Mouse (Mus musculus) common myeloid progenitor, adult 5-6 weeks (primary cell): Measurements from ENCODE around the gene Samd1. TPM values are rescaled to one million over a fixed set of nuclear protein-coding genes. Genes with fewer than 3 reads are reported as not detected.

Experiments used
- ATAC-seq: replicated peaks from 2 replicates; pipeline ENCODE4 v1.8.0; 2016; ENCODE audit warnings: low read depth, mild to moderate bottlenecking, moderate TSS enrichment, inconsistent platforms; ENCODE audit not compliant: poor library complexity, severe bottlenecking
- total RNA-seq: library from RNA; stranded (forward); fragments of 200-1000, 187-1606 nt; gene quantifications from 2 replicates; pipeline ENCODE4 v1.2.3, GENCODE M21; 2017

The Samd1 gene
- total RNA-seq, 1 experiment from 2014 or later, result 42.2 TPM

GRCm38 (mm10) chr8:84009876-84010275 is 12.4 kb downstream of the Samd1 start:
- ATAC-seq, result peak; percentile 75

GRCm38 (mm10) chr8:84010625-84011611 is 13.4 kb downstream of the Samd1 start:
- ATAC-seq, result peak; percentile 27; the same call in 1 of the 2 replicates

GRCm38 (mm10) chr8:84011705-84012498 is 14.4 kb downstream of the Samd1 start, which contains the start of gene 2210011C24Rik:
TSS of gene 2210011C24Rik (minus strand) at chr8:84012171.
- ATAC-seq, result peak; percentile 27; the same call in 1 of the 2 replicates

GRCm38 (mm10) chr8:84012499-84013165 is 15.2 kb downstream of the Samd1 start:
- peak; percentile 11; the same call in 1 of the 2 replicates for ATAC-seq

- ATAC-seq, result no peak
These were observed 18.4 kb downstream of the Samd1 start for GRCm38 (mm10) chr8:84015833-84016232.

GRCm38 (mm10) chr8:84019738-84020137 is 22.3 kb downstream of the Samd1 start:
- 0 out of 2 replicates have a peak, but pooled peaks have one; percentile 12 for ATAC-seq

- no peak for ATAC-seq
These were observed 23.6 kb downstream of the Samd1 start, which contains the start of gene Palm3 for GRCm38 (mm10) chr8:84021096-84021495. TSS of gene Palm3 (plus strand) at chr8:84021471.

GRCm38 (mm10) chr8:84021569-84021968 is 24.1 kb downstream of the Samd1 start:
- no peak for ATAC-seq

- no peak for ATAC-seq
These were observed 25.6 kb downstream of the Samd1 start for GRCm38 (mm10) chr8:84023085-84023484.

GRCm38 (mm10) chr8:84023631-84024030 is 26.2 kb downstream of the Samd1 start:
- no peak for ATAC-seq

- ATAC-seq, result peak; percentile 24; the same call in 1 of the 2 replicates
These were observed 26.7 kb downstream of the Samd1 start for GRCm38 (mm10) chr8:84024171-84024570.

GRCm38 (mm10) chr8:84025863-84026262 is 28.4 kb downstream of the Samd1 start:
- peak; percentile 57 for ATAC-seq

- peak; percentile 69 for ATAC-seq
These were observed 30.0 kb downstream of the Samd1 start for GRCm38 (mm10) chr8:84027449-84027848.

GRCm38 (mm10) chr8:84029272-84029671 is 31.8 kb downstream of the Samd1 start:
- ATAC-seq, result no peak

- no peak for ATAC-seq
These were observed 35.3 kb downstream of the Samd1 start for GRCm38 (mm10) chr8:84032777-84033176.

- ATAC-seq, result no peak
These were observed 40.5 kb downstream of the Samd1 start for GRCm38 (mm10) chr8:84038015-84038414.

- ATAC-seq, result peak; percentile 65
These were observed 41.6 kb downstream of the Samd1 start for GRCm38 (mm10) chr8:84039050-84039449.

- ATAC-seq, result peak; percentile 83
These were observed 44.8 kb downstream of the Samd1 start, which contains the start of gene Il27ra for GRCm38 (mm10) chr8:84042066-84042947. TSS of gene Il27ra (minus strand) at chr8:84042589.

- ATAC-seq, result no peak
These were observed 45.5 kb downstream of the Samd1 start for GRCm38 (mm10) chr8:84042948-84043342.
